Mouse (Mus musculus) left cerebral cortex, adult 18-20 months (tissue): Measurements from ENCODE around the gene Mlana. TPM values are rescaled to one million over a fixed set of nuclear protein-coding genes. Genes with fewer than 3 reads are reported as not detected.
A peak's percentile ranks its signal among the peaks of the same experiment; 100 is the strongest.

Source experiments
- DNase-seq, 2 experiments: peaks; one replicate each; pipeline ENCODE4 v3.0.0; 2021 to 2022; ENCODE audit warnings: low spot score in 2 of 2, mixed read lengths in 1 of 2
- long read RNA-seq, 2 experiments: library from polyadenylated mRNA; stranded (forward); transcript quantifications; one replicate each; pipeline ENCODE4 v2.0.0; 2021
- total RNA-seq, 2 experiments: library from RNA; stranded (reverse); gene quantifications; 2 replicates each; pipeline ENCODE4 v1.2.3; 2021

Gene Mlana
- under 1 TPM in 1 of 2 experiments, not detected in 1; 0.49 TPM for total RNA-seq
- long read RNA-seq, experiment 1 = 0 reads
- long read RNA-seq, experiment 2 = 0 reads

GRCm38 (mm10) chr19:29697245-29697874 is at the start of gene Mlana:
Mlana (plus strand) TSS chr19:29697824.
- DNase-seq = no peak

GRCm38 (mm10) chr19:29648550-29648914 is 49.1 kb upstream of the Mlana start:
- DNase-seq = no peak

- DNase-seq = no peak
Measured at GRCm38 (mm10) chr19:29649683-29650082, 47.9 kb upstream of the Mlana start.

GRCm38 (mm10) chr19:29653768-29654265 is 43.8 kb upstream of the Mlana start:
- DNase-seq = no peak

GRCm38 (mm10) chr19:29655148-29655547 is 42.5 kb upstream of the Mlana start:
- DNase-seq = peak; percentile 10 to 20

GRCm38 (mm10) chr19:29656029-29656428 is 41.6 kb upstream of the Mlana start:
- no peak for DNase-seq

GRCm38 (mm10) chr19:29656620-29657019 is 41.0 kb upstream of the Mlana start:
- no peak for DNase-seq

GRCm38 (mm10) chr19:29657033-29657432 is 40.6 kb upstream of the Mlana start:
- no peak for DNase-seq

GRCm38 (mm10) chr19:29657558-29657957 is 40.1 kb upstream of the Mlana start:
- DNase-seq = no peak

GRCm38 (mm10) chr19:29658836-29659235 is 38.8 kb upstream of the Mlana start:
- no peak for DNase-seq

- no peak for DNase-seq
Measured at GRCm38 (mm10) chr19:29659705-29660104, 37.9 kb upstream of the Mlana start.

- DNase-seq = peak in 1 of 2 experiments; percentile 13
Measured at GRCm38 (mm10) chr19:29660835-29661764, 36.5 kb upstream of the Mlana start.

- DNase-seq = no peak
Measured at GRCm38 (mm10) chr19:29661974-29662580, 35.5 kb upstream of the Mlana start.

GRCm38 (mm10) chr19:29663780-29664179 is 33.8 kb upstream of the Mlana start:
- no peak for DNase-seq

GRCm38 (mm10) chr19:29664934-29665333 is 32.7 kb upstream of the Mlana start:
- no peak for DNase-seq

- no peak for DNase-seq
Measured at GRCm38 (mm10) chr19:29666164-29666563, 31.5 kb upstream of the Mlana start.

GRCm38 (mm10) chr19:29666965-29667594 is 30.5 kb upstream of the Mlana start:
- DNase-seq = no peak

GRCm38 (mm10) chr19:29668135-29668534 is 29.5 kb upstream of the Mlana start:
- no peak for DNase-seq

GRCm38 (mm10) chr19:29670247-29670646 is 27.4 kb upstream of the Mlana start:
- no peak for DNase-seq

GRCm38 (mm10) chr19:29671160-29671559 is 26.5 kb upstream of the Mlana start:
- no peak for DNase-seq

- DNase-seq = no peak
Measured at GRCm38 (mm10) chr19:29672660-29673059, 25.0 kb upstream of the Mlana start.
